In the genomic region with DNA sequence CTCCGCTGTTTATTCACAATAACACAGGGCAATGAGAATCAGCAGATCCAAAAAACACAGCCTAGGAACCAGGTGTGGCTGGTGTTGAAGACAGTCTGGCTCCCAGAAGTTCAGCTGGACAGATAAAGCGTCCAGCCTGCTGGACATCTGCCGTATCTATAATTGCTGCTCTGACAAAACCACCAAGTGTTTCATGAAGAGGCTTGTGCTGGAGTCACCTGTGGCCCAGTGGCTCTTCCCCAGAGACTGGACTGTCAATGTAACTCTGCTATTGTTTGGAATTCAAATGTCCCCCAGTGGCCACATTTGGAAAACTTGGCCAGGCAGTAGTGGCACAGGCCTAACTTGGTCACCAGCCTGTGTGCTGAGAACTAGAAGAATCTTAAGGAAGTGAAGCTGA, we compare ENCODE assay signal across 30 mouse cellular contexts.
DNase-seq lines count a peak whose midpoint lies in the region; ATAC-seq and TF ChIP-seq lines count a peak whose summit lies in the region.
"Had no signal": no experiment of that assay in that cellular context is flagged by ENCODE, and none has a peak within 500 bp of the region (broad histone marks: within the 10 kb centered on the region; RNA-seq: fewer than 3 reads in every experiment).

No protein-coding gene starts in this region.

- no peak for TF ChIP-seq CTCF in left cerebral cortex, adult 2 months (IDR thresholded peaks at IDR 0.05)

- peak; percentile 33 for ATAC-seq in granulocyte monocyte progenitor cell, adult 5-6 weeks (replicated peaks; ENCODE audit: poor library complexity, severe bottlenecking)
- ATAC-seq: activated CD4-positive, CD25-positive, alpha-beta regulatory T cell, adult 4 months; forebrain, embryonic 13.5 days; forebrain, embryonic 16.5 days; hindbrain, postnatal 0 days; inflammation-experienced regulatory T-cells, adult 6 months; intestine, embryonic 16.5 days had no signal

- no peak overlapping the region for H3K27ac ChIP-seq in left cerebral cortex, adult 2 months
- H3K27ac ChIP-seq: embryonic facial prominence, embryonic 10.5 days; embryonic facial prominence, embryonic 13.5 days; forebrain, embryonic 10.5 days; forebrain, embryonic 13.5 days; heart, embryonic 15.5 days; hindbrain, embryonic 14.5 days; hindbrain, postnatal 0 days had no signal

- H3K4me3 ChIP-seq in left cerebral cortex, adult 2 months = no peak overlapping the region
- H3K4me3 ChIP-seq: embryonic facial prominence, embryonic 10.5 days; embryonic facial prominence, embryonic 13.5 days; erythroblast, embryonic 14.5 days; forebrain, embryonic 10.5 days; forebrain, embryonic 13.5 days; heart, embryonic 12.5 days; heart, embryonic 15.5 days had no signal

- DNase-seq in heart, adult 11 months = peak; percentile 89
- no peak for DNase-seq in heart, adult 8-10 months (ENCODE audit: low spot score)
- DNase-seq in MN1 (ENCODE audit: low spot score) = peak; percentile 72
- peak; percentile 76 for DNase-seq in adipocyte (ENCODE audit: low spot score)
- no peak for DNase-seq in left cerebral cortex, adult 2 months (ENCODE audit: extremely low spot score in 1 of 2, low spot score in 2 of 2)
- DNase-seq in liver = no peak
- DNase-seq in cerebellum, adult 9-11 months = no peak
- DNase-seq: B cell, adult 2 months; cerebellum, adult 11 months; cerebellum, adult 2 months; cerebellum, postnatal 10 days; cerebellum, postnatal 36 days; embryo, embryonic 11 days; gastrocnemius, postnatal 14 days; heart, postnatal 4 days; kidney, adult 18-20 months had no signal

- intact Hi-C loops in left cerebral cortex, adult 2 months (cut with DNase I) = no loop called here

Comparison
In these comparisons a context has a peak if more than half of its experiments do, and no peak if none do; other contexts are left out.
1. DNase-seq: peak in heart, adult 11 months (single experiment), MN1 (single experiment) and adipocyte (single experiment); none in heart, adult 8-10 months (single experiment), left cerebral cortex, adult 2 months (0 of 2), liver (single experiment) and cerebellum, adult 9-11 months (single experiment).